Mouse (Mus musculus) myocyte (in vitro differentiated cells): ENCODE measurements around the gene Ppp1r21.

Experiments
- CEBPB ChIP-seq: IDR thresholded peaks from 2 replicates; pipeline ENCODE4 v1.6.1; 2011; ENCODE audit warnings: mild to moderate bottlenecking, moderate library complexity; ENCODE audit not compliant: poor library complexity, insufficient read depth, severe bottlenecking
- MAX ChIP-seq: IDR thresholded peaks from one replicate; pipeline ENCODE4 v1.6.1; 2011; ENCODE audit warnings: low read depth, mild to moderate bottlenecking, control low read depth
- POLR2A ChIP-seq: IDR thresholded peaks from one replicate; pipeline ENCODE4 v1.6.1; 2011; ENCODE audit warnings: low read depth, mild to moderate bottlenecking, control low read depth, moderate library complexity; ENCODE audit not compliant: insufficient read length
- POLR2AphosphoS2 ChIP-seq: IDR thresholded peaks from one replicate; pipeline ENCODE4 v1.6.1; 2011; ENCODE audit warnings: low read depth, control low read depth; ENCODE audit not compliant: insufficient read length
- TCF12 ChIP-seq: IDR thresholded peaks from one replicate; pipeline ENCODE4 v1.6.1; 2011; ENCODE audit warnings: mild to moderate bottlenecking, control low read depth; ENCODE audit not compliant: poor library complexity, insufficient read depth, severe bottlenecking
- USF1 ChIP-seq: IDR thresholded peaks from one replicate; pipeline ENCODE4 v1.6.1; 2011; ENCODE audit warnings: low read depth, mild to moderate bottlenecking, control low read depth, moderate library complexity

- TF ChIP-seq MAX (no peak), USF1 (no peak), TCF12 (no peak), CEBPB (no peak), POLR2A (no peak), POLR2AphosphoS2 (no peak)
Measured at GRCm38 (mm10) chr17:88494772-88495132, 35.2 kb upstream of the Ppp1r21 start.
